Mouse (Mus musculus) urinary bladder, postnatal 4 days (tissue): ENCODE data around the gene Ccdc24.
A peak's percentile ranks its signal among the peaks of the same experiment; 100 is the strongest.

Experiments
- DNase-seq, 2 experiments: peaks; one replicate each; pipeline ENCODE4 v3.0.0; 2021 to 2022; ENCODE audit warnings: low spot score in 2 of 2

The Ccdc24 gene

DNA sequence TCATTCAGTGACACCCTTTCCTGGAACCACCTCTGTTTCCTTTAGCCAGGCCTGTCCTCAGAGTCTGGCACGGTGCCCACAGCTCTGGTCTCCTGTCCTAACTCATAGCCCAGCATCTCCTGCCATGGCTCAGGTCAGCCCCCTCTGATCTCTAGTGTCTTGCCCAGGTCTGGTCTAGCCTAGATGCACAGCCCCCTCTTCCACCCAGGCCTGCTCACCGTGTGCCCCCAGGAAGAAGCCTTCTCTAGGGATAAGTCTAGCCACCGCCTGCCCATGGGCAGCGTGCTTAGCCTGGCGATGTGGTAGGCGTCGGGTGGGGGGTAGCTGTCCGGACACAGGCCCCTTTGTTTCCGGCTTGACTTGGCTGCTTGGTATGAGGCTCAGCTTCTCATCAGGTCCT, 17.2 kb downstream of the Ccdc24 start:
- no peak for DNase-seq

- DNase-seq = no peak
These were observed 20.0 kb downstream of the Ccdc24 start for GRCm38 (mm10) chr4:117852152-117852868.

- DNase-seq = no peak
These were observed 21.5 kb downstream of the Ccdc24 start for GRCm38 (mm10) chr4:117850871-117851270.

DNA sequence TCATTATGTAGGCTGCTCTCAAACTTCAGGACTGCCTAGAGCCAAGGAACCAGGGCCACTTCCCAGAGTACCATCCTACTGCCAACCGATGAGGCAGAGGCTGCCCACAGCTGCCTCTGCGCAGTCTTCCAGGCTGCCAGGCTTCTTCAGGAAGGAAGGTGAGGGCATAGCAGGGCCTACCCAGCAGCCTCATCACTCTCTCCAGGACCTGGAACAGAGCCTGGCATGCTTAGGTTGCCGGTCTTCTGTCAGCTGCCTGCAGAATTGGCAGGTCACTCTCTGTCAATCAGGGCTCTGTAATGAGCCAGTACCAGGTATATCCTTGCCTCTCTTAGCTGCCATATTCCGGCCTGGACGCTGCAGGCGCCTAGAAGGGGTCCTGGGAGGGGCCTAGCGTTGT, 22.2 kb downstream of the Ccdc24 start:
- no peak for DNase-seq

DNA sequence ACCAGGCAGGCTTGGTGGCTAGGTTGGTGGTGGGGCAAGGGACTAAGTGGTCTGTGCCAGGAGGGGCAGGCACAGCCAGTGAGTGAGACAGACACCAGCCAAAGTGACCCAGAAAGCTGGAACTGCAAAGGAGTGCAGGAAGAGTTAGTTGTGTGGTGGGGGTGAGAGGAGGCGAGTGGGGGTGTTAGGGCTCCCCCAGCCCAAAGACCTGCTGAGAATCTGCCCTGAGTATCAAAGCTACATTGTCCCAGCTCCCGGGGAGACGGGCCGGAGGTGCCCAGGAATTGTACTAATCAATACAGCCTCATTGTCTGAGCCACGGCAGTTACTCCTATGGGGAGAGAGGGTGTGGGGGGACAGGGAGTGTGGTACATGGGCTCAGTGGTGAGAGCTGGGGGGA, 22.9 kb downstream of the Ccdc24 start:
- DNase-seq = no peak

DNA sequence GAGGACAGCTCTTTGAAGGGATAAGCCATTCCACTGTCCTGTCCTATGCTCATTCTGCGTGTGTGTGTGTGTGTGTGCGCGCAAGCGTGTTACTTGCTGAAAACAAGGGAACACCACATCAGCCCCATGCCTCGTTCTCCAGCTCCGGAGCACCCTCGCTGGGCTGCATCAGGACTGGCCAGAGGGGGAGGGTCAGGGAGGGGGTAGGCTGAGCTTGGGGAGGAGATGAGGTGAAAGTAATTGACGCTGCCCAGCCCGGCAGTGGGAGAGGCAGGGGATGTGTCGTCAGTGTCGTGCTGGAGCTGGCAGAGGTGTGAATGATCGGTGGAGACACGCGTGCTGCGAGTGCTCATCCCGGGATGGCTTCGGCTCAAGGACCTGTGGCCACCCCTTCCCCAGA, 23.3 kb downstream of the Ccdc24 start:
- DNase-seq = no peak

DNA sequence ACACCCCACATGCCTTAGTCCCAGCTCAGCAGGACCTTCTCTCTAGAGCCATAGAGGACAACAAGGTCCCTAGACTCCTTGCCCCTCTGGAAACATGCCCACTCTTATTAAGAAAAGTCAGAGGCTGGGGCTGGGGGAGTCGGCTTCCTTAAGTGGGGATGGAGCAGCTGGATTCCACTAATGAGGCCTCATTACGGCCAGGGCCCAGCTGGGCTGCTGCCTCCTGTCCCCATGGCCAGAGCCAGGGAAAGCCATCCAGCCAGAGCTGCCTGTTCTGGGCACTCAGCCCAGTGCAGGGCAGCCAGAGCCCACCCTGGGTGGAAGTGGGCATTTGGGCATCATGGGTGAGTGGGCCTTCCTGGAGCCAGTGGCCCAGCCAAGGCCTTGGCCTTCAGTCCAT, 25.3 kb downstream of the Ccdc24 start:
- DNase-seq = no peak

DNA sequence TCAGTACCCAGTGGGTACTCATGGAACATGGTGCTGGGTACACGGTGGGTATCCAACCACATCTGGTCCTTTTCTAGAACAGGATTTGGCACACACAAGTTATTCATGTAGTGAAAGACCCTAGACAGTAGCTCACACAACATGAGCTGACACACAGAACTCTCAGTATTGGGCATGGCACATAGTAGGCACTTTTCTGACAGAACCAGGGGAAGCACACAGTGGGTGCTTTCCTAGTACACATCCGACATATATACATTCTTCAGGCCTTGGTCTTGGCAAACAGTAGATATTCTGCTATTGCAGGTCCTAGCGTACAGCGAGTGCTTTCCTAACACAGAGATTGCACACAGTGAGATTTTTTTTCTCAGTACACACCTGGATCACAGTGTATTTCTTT, 26.1 kb downstream of the Ccdc24 start:
- DNase-seq = no peak

DNA sequence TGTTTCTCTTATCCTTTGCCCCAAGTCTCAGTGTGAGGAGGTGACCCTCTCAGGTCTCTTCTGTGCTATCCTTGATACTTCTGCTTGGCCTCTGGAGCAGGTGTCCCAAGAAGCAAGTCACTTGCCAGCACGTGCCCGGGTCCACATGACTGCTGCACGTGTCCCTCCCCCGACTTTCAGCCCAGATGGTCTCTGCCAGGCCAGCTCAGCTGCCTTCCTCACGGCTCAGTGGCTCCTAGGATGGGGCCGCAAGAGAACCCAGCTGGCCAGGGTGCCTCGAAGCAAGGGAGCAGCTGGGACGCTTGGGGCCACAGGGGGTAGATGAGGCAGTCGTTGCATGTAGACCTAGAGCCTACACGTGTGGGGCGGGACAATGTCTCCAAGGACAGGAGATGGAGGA, 27.0 kb downstream of the Ccdc24 start:
- no peak for DNase-seq

GRCm38 (mm10) chr4:117844467-117844866, 27.9 kb downstream of the Ccdc24 start:
- DNase-seq = no peak

- DNase-seq = no peak
These were observed 29.3 kb downstream of the Ccdc24 start for GRCm38 (mm10) chr4:117843101-117843500.

GRCm38 (mm10) chr4:117841566-117841965, 30.8 kb downstream of the Ccdc24 start:
- no peak for DNase-seq

DNA sequence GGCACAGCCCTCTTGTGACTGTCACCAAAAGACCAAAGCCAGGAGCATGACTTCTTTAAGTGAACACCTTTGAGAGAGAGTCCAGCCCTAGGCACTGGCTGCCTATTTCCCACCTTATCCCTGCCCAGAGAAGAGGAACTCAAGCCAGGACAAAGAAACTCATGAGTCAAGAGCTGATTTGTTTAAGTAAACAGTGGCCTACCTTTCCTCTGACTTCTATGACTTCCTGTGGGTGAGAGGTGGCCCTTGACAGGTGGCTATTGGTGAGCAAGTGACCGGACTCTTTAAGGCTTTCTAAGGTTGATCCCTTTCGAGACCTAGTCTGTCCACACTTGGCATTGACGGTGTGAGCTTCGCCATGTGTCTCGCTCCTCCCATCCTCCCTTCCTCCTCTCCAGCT, 31.5 kb downstream of the Ccdc24 start:
- no peak for DNase-seq

DNA sequence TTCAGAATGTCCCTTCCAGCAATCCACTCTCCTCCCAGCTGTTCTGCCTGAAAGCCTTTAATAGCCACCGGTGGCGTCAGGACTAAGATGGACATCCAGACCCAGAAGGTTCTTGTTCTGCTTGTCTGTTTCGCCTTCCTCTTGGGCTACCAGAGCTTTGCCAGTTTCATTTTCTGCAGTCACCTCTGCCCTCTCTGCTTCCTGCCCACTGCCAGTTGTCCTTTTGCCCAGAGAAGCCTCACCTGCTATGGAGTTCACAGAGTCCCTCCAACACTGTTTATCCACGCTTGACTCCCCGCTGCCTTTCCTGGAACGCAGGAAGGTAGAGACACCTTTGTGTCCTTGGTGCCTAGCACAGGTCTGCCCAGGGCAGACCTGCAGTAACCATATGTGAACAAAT, 33.0 kb downstream of the Ccdc24 start:
- no peak for DNase-seq

DNA sequence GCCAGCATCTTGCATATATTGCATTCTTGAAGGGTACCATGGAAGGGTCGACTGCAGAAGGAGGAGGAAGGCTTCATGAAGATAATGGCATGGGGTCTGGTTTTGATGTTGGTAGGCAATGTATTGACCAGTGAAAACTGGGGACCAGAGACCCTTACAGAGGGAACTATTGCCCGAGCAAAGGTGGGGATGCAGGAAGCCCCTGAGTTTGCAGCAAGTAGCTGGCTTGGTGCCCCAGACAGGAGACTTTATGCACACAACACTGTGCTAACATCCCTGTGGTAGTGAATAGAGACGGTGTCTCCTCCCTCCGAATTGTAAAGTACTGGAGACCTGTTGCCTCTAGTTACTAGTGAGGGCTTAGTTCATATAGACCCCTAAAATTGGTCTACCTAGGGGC, 35.1 kb downstream of the Ccdc24 start:
- no peak for DNase-seq

- peak; percentile 85 to 89 for DNase-seq
These were observed 36.1 kb downstream of the Ccdc24 start for GRCm38 (mm10) chr4:117836204-117836767.

GRCm38 (mm10) chr4:117835531-117836111, 36.7 kb downstream of the Ccdc24 start:
- peak in 1 of 2 experiments; percentile 34 for DNase-seq

DNA sequence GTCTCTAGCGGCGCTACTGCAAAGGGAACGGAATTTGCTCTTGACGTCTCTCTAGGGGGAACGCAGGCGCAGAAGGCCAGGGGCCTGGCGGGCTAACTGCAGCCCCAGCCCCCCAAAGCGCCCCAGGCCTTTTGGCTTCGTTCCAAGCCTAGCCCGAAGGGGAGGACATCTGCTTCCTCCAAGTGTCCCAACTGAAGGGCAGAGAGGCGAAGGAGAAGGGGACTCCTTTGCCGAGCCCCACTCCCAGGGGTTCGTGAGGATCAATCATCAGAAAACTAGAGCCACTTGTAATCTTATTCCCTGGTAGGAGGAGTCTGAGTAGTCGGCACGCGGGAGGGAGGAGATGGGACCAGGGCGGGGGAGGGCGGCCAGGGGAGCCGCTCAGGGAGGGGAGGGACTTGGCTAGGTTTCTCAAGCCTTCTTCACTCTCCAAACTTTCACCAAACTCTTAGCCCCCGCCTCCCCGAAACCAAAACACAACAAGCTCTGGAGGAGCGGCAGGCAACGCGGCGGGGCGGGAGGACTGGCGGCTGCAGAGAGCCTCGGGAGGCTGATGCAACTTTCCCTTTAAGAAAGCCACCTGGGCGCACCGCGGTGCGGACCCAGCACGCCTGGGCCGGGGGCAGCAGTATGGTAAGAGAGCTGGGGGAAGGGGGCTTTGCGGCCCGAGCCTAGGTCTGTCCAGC, 37.4 kb downstream of the Ccdc24 start:
- peak; percentile 69 to 78 for DNase-seq

DNA sequence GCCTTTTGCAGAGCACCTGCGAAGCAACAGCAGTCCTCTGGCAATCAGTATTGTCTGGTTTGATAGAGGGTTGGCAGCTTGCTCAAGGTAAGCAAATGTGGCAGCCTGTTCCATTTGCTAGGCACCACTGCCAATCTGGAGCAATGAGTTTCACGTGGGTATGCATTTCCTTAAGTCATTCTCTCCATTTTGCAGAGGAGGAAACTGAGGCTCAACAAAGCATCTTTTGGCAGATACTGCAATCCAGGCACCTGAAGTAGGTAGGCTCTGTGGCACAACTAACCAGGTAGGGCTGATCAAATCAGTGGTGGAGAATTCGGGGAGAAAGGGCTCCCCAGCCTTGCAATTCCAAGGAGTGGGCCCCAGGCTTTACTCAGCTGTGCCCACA, 37.9 kb downstream of the Ccdc24 start, which contains the start of gene Slc6a9:
Slc6a9 (plus strand) TSS at position 50 of the 388 bp plus-strand sequence.
- DNase-seq = no peak

GRCm38 (mm10) chr4:117831920-117832691, 40.3 kb downstream of the Ccdc24 start:
- DNase-seq = peak in 1 of 2 experiments; percentile 29

- DNase-seq = no peak
These were observed 40.9 kb downstream of the Ccdc24 start for GRCm38 (mm10) chr4:117831499-117831898.

GRCm38 (mm10) chr4:117830801-117831200, 41.6 kb downstream of the Ccdc24 start:
- no peak for DNase-seq
